Mouse (Mus musculus): ENCODE data around the gene Ipo13. TPM values are rescaled to one million over a fixed set of nuclear protein-coding genes. Genes with fewer than 3 reads are reported as not detected.

Gene Ipo13
- polyA plus RNA-seq, 1 experiment from 2014 or later: 40.3 TPM

DNA sequence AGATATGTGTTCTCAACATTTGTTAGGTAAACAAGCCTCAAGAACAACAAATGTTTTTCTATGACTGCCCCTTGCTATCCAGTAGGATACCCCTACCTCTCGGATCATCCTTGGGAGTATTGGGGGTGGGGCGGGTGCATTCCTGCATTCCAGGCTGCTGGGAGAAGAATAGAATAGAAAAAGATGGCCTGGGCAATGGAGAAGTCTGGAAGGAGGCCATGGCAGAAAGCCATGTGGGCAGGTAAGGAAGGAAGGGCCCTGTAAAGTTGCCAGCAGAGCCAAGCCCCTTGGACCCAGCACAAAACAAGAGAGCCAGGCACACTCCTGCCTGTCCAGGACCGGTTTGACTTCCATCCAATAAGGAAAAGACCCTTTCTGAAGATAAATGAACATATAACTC lies 1.4 kb downstream of the Ipo13 start:
- H3K27me3 ChIP-seq: no peaks in the 10 kb centered on the region
- 66% methylated on average over 3 of the region's 3 CpGs for WGBS
- no peaks in the 10 kb centered on the region for H3K9me3 ChIP-seq
- peaks cover 34% of the 10 kb centered on the region for H3K4me1 ChIP-seq (replicated peaks)
- peaks cover 37% of the 10 kb centered on the region for H3K36me3 ChIP-seq
- H3K27ac ChIP-seq: no peak overlapping the region
- no peak for ATAC-seq (ENCODE audit: insufficient number of reproducible peaks, insufficient read depth, low FRiP score, low TSS enrichment, low read depth)
- H3K9ac ChIP-seq (replicated peaks): peak overlapping the region; percentile 35
- peak overlapping the region; percentile 74 for H3K4me3 ChIP-seq (replicated peaks)
- H3K4me2 ChIP-seq: peak overlapping the region; percentile 100

DNA sequence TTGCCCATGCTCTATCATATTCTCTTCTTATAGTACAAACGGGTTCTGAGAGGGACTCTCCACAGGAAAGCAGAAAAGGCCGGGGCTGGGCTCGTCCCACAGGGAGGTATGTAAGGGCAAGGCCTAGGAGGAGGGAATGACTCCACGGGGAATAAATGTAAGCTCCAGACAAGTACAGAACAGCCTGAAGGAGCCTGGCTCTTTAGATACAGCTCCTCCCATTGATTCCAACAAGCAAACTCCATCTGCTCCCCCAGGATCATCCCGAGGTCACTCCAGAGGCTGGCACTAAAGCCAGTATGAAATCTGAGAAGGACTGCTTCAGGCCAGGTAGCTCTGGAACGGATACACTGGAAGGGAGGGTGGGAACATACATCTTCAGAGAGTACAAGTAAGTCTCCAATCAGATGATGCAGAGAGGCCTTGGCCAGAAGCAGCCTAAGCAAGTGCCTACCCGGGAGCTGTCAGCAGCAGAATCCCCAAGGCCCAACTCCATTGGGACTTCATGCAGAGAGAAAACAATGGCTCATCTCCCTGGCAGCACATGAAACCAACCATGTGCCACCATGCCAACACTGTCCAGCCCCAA lies 2.0 kb downstream of the Ipo13 start:
- Histone ChIP-seq H3K27ac (no peak overlapping the region), H3K36me3 (peaks cover 44% of the 10 kb centered on the region)

GRCm38 (mm10) chr4:117912131-117912561 lies 2.7 kb downstream of the Ipo13 start:
- H3K4me2 ChIP-seq: no peak overlapping the region
- no peak overlapping the region for H3K4me3 ChIP-seq (replicated peaks)
- peaks cover 47% of the 10 kb centered on the region for H3K36me3 ChIP-seq
- WGBS: 93% methylated on average over 13 of the region's 13 CpGs
- peaks cover 34% of the 10 kb centered on the region for H3K4me1 ChIP-seq (replicated peaks)
- no peaks in the 10 kb centered on the region for H3K9me3 ChIP-seq
- no peaks in the 10 kb centered on the region for H3K27me3 ChIP-seq
- no peak for ATAC-seq (ENCODE audit: insufficient number of reproducible peaks, insufficient read depth, low FRiP score, low TSS enrichment, low read depth)
- H3K27ac ChIP-seq: no peak overlapping the region
- H3K9ac ChIP-seq (replicated peaks): no peak overlapping the region

More for the DNA sequence above, 2.0 kb downstream of the Ipo13 start:
- Histone ChIP-seq H3K27me3 (no peaks in the 10 kb centered on the region), H3K4me3 (replicated peaks) (no peak overlapping the region), H3K9ac (replicated peaks) (no peak overlapping the region; the same call in 1 of the 2 replicates), H3K9me3 (no peaks in the 10 kb centered on the region), H3K4me1 (replicated peaks) (peaks cover 34% of the 10 kb centered on the region), H3K4me2 (peak overlapping the region; percentile 100)
- no peak for ATAC-seq (ENCODE audit: insufficient number of reproducible peaks, insufficient read depth, low FRiP score, low TSS enrichment, low read depth)
- 63% methylated on average over 7 of the region's 7 CpGs for WGBS

DNA sequence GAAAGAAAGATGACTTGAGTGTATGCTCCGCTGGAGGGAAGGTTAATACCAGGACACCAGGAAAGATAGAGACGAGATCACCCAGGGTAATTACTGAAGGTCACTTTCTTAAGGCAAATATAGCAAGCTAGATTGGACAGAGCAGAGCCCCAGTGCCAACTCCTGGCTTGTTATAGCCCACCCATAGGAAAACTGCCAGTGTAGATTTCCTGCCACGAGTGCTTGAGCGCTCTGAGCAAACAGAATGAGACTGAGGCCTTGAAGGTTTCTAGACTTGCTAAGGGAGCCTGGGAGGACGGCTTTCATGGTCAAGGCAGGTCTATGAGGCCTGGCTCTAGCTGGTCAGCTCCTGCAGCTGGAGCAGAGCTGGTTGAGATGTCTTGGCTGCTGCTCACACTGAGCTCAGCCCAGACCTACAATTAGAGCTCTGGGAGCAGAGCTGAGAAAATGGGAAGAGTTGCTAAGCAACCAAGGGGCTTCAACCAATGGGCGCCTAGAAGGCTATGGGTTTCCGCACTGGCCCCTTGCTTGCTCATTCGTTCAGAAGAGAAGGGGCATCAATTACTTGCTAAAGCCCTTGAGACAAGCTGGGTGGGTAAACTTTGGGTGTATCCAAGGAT lies 5.9 kb downstream of the Ipo13 start:
- H3K4me3 ChIP-seq (replicated peaks): no peak overlapping the region
- H3K4me1 ChIP-seq (replicated peaks): peaks cover 21% of the 10 kb centered on the region
- H3K27ac ChIP-seq: no peak overlapping the region
- H3K9me3 ChIP-seq: no peaks in the 10 kb centered on the region
- H3K36me3 ChIP-seq: peaks cover 74% of the 10 kb centered on the region
- no peak overlapping the region for H3K4me2 ChIP-seq
- ATAC-seq (ENCODE audit: insufficient number of reproducible peaks, insufficient read depth, low FRiP score, low TSS enrichment, low read depth): no peak
- no peak overlapping the region for H3K9ac ChIP-seq (replicated peaks)
- WGBS: 77% methylated on average over 8 of the region's 8 CpGs
- H3K27me3 ChIP-seq: no peaks in the 10 kb centered on the region

DNA sequence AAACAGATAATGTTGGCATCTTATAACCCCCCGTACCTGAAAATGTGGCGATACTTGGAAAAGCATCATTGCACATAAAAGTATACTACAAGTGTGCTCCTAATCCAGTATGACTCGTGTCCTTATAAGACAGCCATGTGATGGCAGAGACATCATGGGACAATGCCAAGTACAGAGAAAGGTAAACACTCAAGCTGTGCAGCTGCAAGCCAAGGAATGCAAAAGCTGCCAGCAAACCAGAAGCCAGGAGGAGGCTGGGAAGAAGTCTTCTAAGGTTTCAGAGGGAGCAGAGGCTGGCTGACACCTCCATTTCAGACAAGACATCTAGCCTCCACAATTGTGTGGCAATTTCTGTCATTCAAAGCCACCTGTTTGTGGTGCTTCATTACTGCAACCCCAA lies 8.6 kb downstream of the Ipo13 start:
- 91% methylated on average over 3 of the region's 3 CpGs for WGBS
- peaks cover 88% of the 10 kb centered on the region for H3K36me3 ChIP-seq

DNA sequence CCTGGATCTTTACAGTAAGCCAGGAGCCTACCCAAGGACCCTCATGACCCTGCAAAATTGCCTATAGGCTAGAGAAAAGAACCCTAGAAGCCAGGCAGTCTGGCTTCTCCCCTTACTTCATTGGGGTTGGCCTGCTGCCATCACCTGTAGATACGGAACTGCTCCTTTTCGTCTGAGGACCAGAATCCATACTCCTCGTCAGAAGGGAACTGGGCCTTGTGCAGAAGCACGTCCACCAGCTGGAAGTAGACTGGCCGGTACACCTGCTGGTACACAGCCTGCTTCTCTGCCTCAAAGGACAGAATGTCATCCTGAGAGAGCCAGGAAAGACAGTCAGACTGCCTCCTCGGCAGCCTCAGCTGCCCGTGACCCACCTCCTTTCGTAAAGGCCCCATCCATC lies 10.0 kb downstream of the Ipo13 start:
- Histone ChIP-seq H3K4me1 (replicated peaks) (peaks cover 4% of the 10 kb centered on the region; the same call in 1 of the 2 replicates), H3K27me3 (no peaks in the 10 kb centered on the region), H3K9ac (replicated peaks) (no peak overlapping the region), H3K27ac (no peak overlapping the region), H3K4me3 (replicated peaks) (no peak overlapping the region), H3K36me3 (peaks cover 89% of the 10 kb centered on the region), H3K4me2 (no peak overlapping the region), H3K9me3 (no peaks in the 10 kb centered on the region)
- 94% methylated on average over 8 of the region's 8 CpGs for WGBS
- no peak for ATAC-seq (ENCODE audit: insufficient number of reproducible peaks, insufficient read depth, low FRiP score, low TSS enrichment, low read depth)

More for the DNA sequence above, 8.6 kb downstream of the Ipo13 start:
- Histone ChIP-seq H3K27me3 (no peaks in the 10 kb centered on the region), H3K27ac (no peak overlapping the region), H3K9ac (replicated peaks) (no peak overlapping the region), H3K4me2 (no peak overlapping the region), H3K4me3 (replicated peaks) (no peak overlapping the region), H3K9me3 (no peaks in the 10 kb centered on the region), H3K4me1 (replicated peaks) (peaks cover 4% of the 10 kb centered on the region; the same call in 1 of the 2 replicates)
- no peak for ATAC-seq (ENCODE audit: insufficient number of reproducible peaks, insufficient read depth, low FRiP score, low TSS enrichment, low read depth)

DNA sequence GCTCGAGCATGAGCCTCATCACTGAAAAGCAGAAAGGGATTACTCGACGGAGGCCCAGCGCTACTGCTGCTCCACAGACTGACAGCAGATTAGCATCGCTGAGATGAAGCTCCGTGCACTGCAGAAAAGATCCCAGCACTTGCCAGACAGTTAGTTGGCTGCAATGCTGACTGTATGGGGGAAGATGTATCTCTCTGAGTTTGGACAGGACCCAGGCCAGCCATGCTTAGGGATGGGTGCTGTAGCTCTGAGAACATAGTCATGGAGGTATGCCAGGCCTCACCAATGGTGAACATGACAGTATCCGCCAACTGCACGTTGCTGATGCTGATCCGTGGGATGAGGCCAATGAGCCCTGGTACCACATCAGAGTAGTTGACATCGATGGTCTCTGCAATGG lies 10.7 kb downstream of the Ipo13 start:
- 95% methylated on average over 10 of the region's 10 CpGs for WGBS
- Histone ChIP-seq H3K9me3 (no peaks in the 10 kb centered on the region), H3K4me2 (no peak overlapping the region), H3K4me1 (replicated peaks) (peaks cover 4% of the 10 kb centered on the region; the same call in 1 of the 2 replicates), H3K9ac (replicated peaks) (no peak overlapping the region), H3K27ac (no peak overlapping the region), H3K4me3 (replicated peaks) (no peak overlapping the region), H3K36me3 (peaks cover 92% of the 10 kb centered on the region), H3K27me3 (no peaks in the 10 kb centered on the region)
- ATAC-seq (ENCODE audit: insufficient number of reproducible peaks, insufficient read depth, low FRiP score, low TSS enrichment, low read depth): no peak

- Histone ChIP-seq H3K4me3 (replicated peaks) (no peak overlapping the region), H3K9me3 (no peaks in the 10 kb centered on the region), H3K9ac (replicated peaks) (no peak overlapping the region), H3K27ac (no peak overlapping the region), H3K4me2 (no peak overlapping the region), H3K27me3 (no peaks in the 10 kb centered on the region), H3K4me1 (replicated peaks) (no peaks in the 10 kb centered on the region), H3K36me3 (peaks cover 94% of the 10 kb centered on the region)
- ATAC-seq (ENCODE audit: insufficient number of reproducible peaks, insufficient read depth, low FRiP score, low TSS enrichment, low read depth): no peak
- WGBS: 71% methylated on average over 3 of the region's 3 CpGs
These were observed 16.7 kb downstream of the Ipo13 start for GRCm38 (mm10) chr4:117898111-117898510.

GRCm38 (mm10) chr4:117896031-117896430 lies 18.8 kb downstream of the Ipo13 start:
- WGBS: 95% methylated on average over 6 of the region's 6 CpGs

GRCm38 (mm10) chr4:117895339-117895738 lies 19.5 kb downstream of the Ipo13 start:
- no peak overlapping the region for H3K4me2 ChIP-seq
- no peaks in the 10 kb centered on the region for H3K27me3 ChIP-seq
- H3K36me3 ChIP-seq: peaks cover 66% of the 10 kb centered on the region
- H3K9me3 ChIP-seq: no peaks in the 10 kb centered on the region
- no peak overlapping the region for H3K4me3 ChIP-seq (replicated peaks)
- no peak for ATAC-seq (ENCODE audit: insufficient number of reproducible peaks, insufficient read depth, low FRiP score, low TSS enrichment, low read depth)
- no peak overlapping the region for H3K27ac ChIP-seq
- H3K9ac ChIP-seq (replicated peaks): no peak overlapping the region
- WGBS: 78% methylated on average over 7 of the region's 7 CpGs
- peaks cover 12% of the 10 kb centered on the region for H3K4me1 ChIP-seq (replicated peaks)

More at GRCm38 (mm10) chr4:117896031-117896430, 18.8 kb downstream of the Ipo13 start:
- no peak for ATAC-seq (ENCODE audit: insufficient number of reproducible peaks, insufficient read depth, low FRiP score, low TSS enrichment, low read depth)
- H3K4me2 ChIP-seq: no peak overlapping the region
- no peak overlapping the region for H3K4me3 ChIP-seq (replicated peaks)
- no peaks in the 10 kb centered on the region for H3K27me3 ChIP-seq
- no peaks in the 10 kb centered on the region for H3K9me3 ChIP-seq
- no peak overlapping the region for H3K27ac ChIP-seq
- peaks cover 73% of the 10 kb centered on the region for H3K36me3 ChIP-seq
- H3K9ac ChIP-seq (replicated peaks): no peak overlapping the region
- H3K4me1 ChIP-seq (replicated peaks): peaks cover 7% of the 10 kb centered on the region

DNA sequence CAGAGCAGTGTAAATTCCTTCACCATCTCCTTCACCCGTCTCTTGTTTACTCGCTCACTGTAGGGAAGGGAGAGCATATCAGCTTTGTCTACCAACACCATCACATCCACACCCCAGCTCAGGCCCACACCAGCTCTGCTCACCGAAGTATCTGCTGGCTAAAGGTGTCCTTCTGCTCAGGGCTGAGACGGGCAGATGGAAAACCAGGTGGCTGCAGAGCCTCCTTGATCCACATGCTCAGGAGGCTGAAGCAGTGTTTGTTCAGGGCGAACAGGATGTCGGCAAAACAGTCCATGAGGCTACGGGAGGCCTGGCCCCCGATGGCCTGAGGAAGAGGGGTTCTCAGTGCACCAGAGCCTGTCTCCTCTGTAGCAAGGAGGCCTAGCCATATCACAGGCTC lies 20.2 kb downstream of the Ipo13 start:
- no peak overlapping the region for H3K27ac ChIP-seq
- no peak overlapping the region for H3K4me2 ChIP-seq
- no peak overlapping the region for H3K4me3 ChIP-seq (replicated peaks)
- peaks cover 12% of the 10 kb centered on the region for H3K4me1 ChIP-seq (replicated peaks)
- peaks cover 65% of the 10 kb centered on the region for H3K36me3 ChIP-seq
- no peak for ATAC-seq (ENCODE audit: insufficient number of reproducible peaks, insufficient read depth, low FRiP score, low TSS enrichment, low read depth)
- H3K27me3 ChIP-seq: no peaks in the 10 kb centered on the region
- WGBS: 89% methylated on average over 8 of the region's 8 CpGs
- no peak overlapping the region for H3K9ac ChIP-seq (replicated peaks)
- no peaks in the 10 kb centered on the region for H3K9me3 ChIP-seq

DNA sequence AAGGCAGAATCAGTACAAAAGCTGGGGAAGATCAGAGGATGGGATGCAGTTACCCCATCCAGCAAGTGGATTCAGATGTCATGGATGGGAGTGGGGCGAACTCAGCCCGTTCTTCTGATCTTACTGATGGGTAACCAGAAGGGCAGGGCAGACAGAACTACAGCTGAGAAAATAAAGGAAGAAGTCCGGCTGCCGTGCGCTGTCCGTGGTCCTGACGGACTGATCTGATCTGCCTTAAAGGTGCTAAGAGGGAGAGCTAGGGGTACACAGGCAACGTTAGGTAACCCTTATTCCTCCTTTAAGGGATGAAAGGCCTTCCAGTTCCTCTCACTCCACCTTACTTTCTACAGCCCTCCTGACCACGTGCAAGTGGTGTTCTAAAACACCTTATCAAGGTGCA lies 21.4 kb downstream of the Ipo13 start:
- H3K9ac ChIP-seq (replicated peaks): no peak overlapping the region
- H3K4me3 ChIP-seq (replicated peaks): no peak overlapping the region
- ATAC-seq (ENCODE audit: insufficient number of reproducible peaks, insufficient read depth, low FRiP score, low TSS enrichment, low read depth): no peak
- H3K36me3 ChIP-seq: peaks cover 61% of the 10 kb centered on the region
- H3K9me3 ChIP-seq: no peaks in the 10 kb centered on the region
- H3K27me3 ChIP-seq: no peaks in the 10 kb centered on the region
- H3K27ac ChIP-seq: no peak overlapping the region
- H3K4me2 ChIP-seq: no peak overlapping the region
- 23% methylated on average over 9 of the region's 9 CpGs for WGBS
- peaks cover 12% of the 10 kb centered on the region for H3K4me1 ChIP-seq (replicated peaks)
